Mouse (Mus musculus) adrenal gland, adult 8-10 months (tissue): ENCODE measurements around the gene Fnbp1. TPM values are rescaled to one million over a fixed set of nuclear protein-coding genes. Genes with fewer than 3 reads are reported as not detected.

Experiments
- DNase-seq: peaks from one replicate; pipeline ENCODE4 v3.0.0; 2022
- total RNA-seq, 4 experiments: library from RNA; stranded (reverse); gene quantifications; 2 replicates each; pipeline ENCODE4 v1.2.4; 2022

The Fnbp1 gene
- total RNA-seq, 4 experiments from 2014 or later: 45.9 to 89.0 (median 70.6) TPM

GRCm38 (mm10) chr2:31066019-31066789 is 75.6 kb downstream of the Fnbp1 start:
- DNase-seq: no peak

- DNase-seq: no peak
Measured at GRCm38 (mm10) chr2:31061868-31062628, 79.8 kb downstream of the Fnbp1 start.

GRCm38 (mm10) chr2:31060787-31061730 is 80.7 kb downstream of the Fnbp1 start:
- no peak for DNase-seq

GRCm38 (mm10) chr2:31060271-31060670 is 81.5 kb downstream of the Fnbp1 start:
- DNase-seq: no peak

- DNase-seq: no peak
Measured at GRCm38 (mm10) chr2:31058443-31058842, 83.4 kb downstream of the Fnbp1 start.

GRCm38 (mm10) chr2:31057549-31058177 is 84.1 kb downstream of the Fnbp1 start:
- no peak for DNase-seq

- no peak for DNase-seq
Measured at GRCm38 (mm10) chr2:31056070-31056469, 85.7 kb downstream of the Fnbp1 start.

- no peak for DNase-seq
Measured at GRCm38 (mm10) chr2:31053851-31054340, 87.9 kb downstream of the Fnbp1 start.

- DNase-seq: no peak
Measured at GRCm38 (mm10) chr2:31053426-31053825, 88.4 kb downstream of the Fnbp1 start.

GRCm38 (mm10) chr2:31052441-31052840 is 89.4 kb downstream of the Fnbp1 start:
- DNase-seq: no peak

GRCm38 (mm10) chr2:31048037-31048436 is 93.8 kb downstream of the Fnbp1 start:
- DNase-seq: no peak

GRCm38 (mm10) chr2:31043856-31044255 is 98.0 kb downstream of the Fnbp1 start:
- DNase-seq: no peak

- DNase-seq: no peak
Measured at GRCm38 (mm10) chr2:31042881-31043280, 98.9 kb downstream of the Fnbp1 start.

GRCm38 (mm10) chr2:31041386-31041785 is 100.4 kb downstream of the Fnbp1 start:
- peak; percentile 52 for DNase-seq

GRCm38 (mm10) chr2:31040487-31040886 is 101.3 kb downstream of the Fnbp1 start:
- DNase-seq: no peak

- no peak for DNase-seq
Measured at GRCm38 (mm10) chr2:31040043-31040442, 101.8 kb downstream of the Fnbp1 start.

GRCm38 (mm10) chr2:31036811-31037210 is 105.0 kb downstream of the Fnbp1 start:
- no peak for DNase-seq

- no peak for DNase-seq
Measured at GRCm38 (mm10) chr2:31031972-31032371, 109.8 kb downstream of the Fnbp1 start.

- no peak for DNase-seq
Measured at GRCm38 (mm10) chr2:31026642-31027041, 115.2 kb downstream of the Fnbp1 start.

GRCm38 (mm10) chr2:31025458-31025857 is 116.3 kb downstream of the Fnbp1 start:
- no peak for DNase-seq

GRCm38 (mm10) chr2:31024618-31025370 is 117.0 kb downstream of the Fnbp1 start:
- peak; percentile 41 for DNase-seq
